Mouse (Mus musculus) kidney, adult 10 weeks (tissue): ENCODE measurements around the gene Trhr2. TPM values are rescaled to one million over a fixed set of nuclear protein-coding genes. Genes with fewer than 3 reads are reported as not detected.

Experiments used
- polyA plus RNA-seq: library from polyadenylated mRNA; stranded (reverse); fragments of 350-450 nt; fragmentation: Illumina TruSeq; extraction: RNeasy Lipid Tissue Mini Kit (QIAGEN cat#74804); gene quantifications from one replicate; pipeline ENCODE4 v1.2.3, GENCODE M21; 2014; ENCODE audit warnings: low read depth, low replicate concordance

Trhr2 gene
- not detected for polyA plus RNA-seq

DNA sequence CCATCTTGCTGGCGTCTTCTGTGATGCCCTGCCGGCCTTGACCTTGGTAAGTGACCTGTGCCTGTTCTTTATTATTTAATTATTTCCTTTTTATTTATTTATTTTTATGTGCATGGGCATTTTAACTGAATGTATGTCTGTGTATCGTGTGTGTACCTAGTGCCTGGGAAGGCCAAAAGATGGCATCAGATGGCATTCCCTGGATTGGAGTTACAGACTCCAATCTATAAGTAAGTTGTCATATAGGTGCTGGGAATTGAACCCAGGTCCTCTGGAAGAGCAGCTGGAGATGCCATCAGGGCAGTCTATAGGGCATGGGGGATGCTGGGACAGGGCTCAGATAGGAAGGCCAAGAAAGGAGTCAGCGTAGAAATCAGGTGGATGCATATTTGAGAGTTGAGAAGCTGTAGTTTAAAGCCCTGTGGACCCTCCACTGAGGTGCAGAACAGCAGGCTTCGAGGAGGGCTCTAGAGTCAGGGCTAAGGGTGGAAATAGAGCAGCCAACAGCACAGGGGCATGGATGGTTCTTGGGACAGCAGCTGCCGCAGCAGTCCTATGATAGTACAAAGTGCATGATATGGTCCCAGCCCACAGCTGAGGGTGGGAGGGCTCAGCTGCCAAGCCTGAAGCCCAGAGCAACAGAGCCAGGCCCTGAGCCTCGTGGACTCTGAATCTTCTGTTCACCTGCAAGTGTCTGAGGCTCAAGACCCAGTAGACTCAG, at the start of gene Trhr2:
TSS of gene Trhr2 (minus strand) at position 51 of the 721 bp plus-strand sequence.

DNA sequence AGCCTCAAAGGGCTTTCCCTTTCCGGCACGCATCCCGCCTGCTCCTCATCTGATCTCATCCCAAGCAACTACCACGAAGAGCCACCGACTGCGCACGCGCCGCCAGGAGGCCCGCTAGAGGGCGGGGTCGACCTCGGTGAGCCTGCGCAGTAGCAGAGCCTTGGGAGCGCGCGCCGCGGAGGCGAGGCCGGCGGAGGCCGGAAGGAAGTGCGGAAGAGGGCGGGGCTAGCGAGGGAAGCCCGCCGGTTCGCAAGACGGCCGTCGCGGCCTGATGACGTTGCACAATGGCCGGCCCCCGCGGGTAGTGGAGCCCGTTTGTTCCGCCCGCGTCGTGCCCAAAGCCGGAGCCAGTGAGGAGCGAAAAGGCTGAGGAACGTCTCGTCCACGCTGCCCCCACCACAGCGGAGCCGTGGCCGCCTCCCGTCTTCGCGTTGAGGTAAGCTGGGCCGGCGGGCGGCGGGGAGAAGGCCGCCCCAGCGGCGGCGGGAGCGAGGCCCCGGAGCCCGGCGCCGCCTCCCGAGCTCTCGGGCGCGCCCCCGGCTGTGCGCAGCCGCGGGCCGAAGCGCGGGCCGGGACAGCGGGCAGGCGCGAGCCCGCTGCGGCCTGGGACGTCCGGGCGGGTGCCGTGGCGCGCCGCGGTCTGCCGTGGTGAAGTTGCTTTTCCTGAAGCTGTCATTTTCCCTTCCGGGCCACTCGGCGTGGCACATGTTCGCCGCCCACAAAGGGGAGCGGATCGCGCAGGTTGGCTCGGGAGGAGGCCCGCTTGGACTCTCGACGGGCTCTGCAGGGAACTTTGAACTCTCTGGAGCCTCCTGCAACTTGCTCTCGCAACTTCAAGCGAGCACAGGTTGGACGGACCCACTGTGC, 16.1 kb upstream of the Trhr2 start, which contains the start of gene Zc3h18:
TSS of gene Zc3h18 (plus strand) at position 245 of the 867 bp plus-strand sequence.

Other genes with a start within 250 kb of the Trhr2 start
- gene Zfpm1, start 78.6 kb downstream of the Trhr2 start, polyA plus RNA-seq = not detected
- gene Zc3h18, start 15.9 kb upstream of the Trhr2 start, polyA plus RNA-seq = 11.3 TPM
- not detected for gene Il17c, start 61.3 kb upstream of the Trhr2 start, polyA plus RNA-seq
- gene Cyba, start 72.2 kb upstream of the Trhr2 start, polyA plus RNA-seq = 0.69 TPM
- gene Mvd, start 82.7 kb upstream of the Trhr2 start, polyA plus RNA-seq = not detected
- not detected for gene Snai3, start 100.0 kb upstream of the Trhr2 start, polyA plus RNA-seq
- 7.4 TPM for gene Rnf166, start 115.3 kb upstream of the Trhr2 start, polyA plus RNA-seq
- not detected for gene Ctu2, start 115.4 kb upstream of the Trhr2 start, polyA plus RNA-seq
- gene Piezo1, start 190.6 kb upstream of the Trhr2 start, polyA plus RNA-seq = 1.4 TPM
- gene Cdt1, start 207.3 kb upstream of the Trhr2 start, polyA plus RNA-seq = 0.61 TPM
- gene Aprt, start 216.2 kb upstream of the Trhr2 start, polyA plus RNA-seq = not detected